Mouse (Mus musculus) kidney, adult 2 months (tissue): ENCODE measurements around the gene Igfbp1.

Experiments
- CTCF ChIP-seq: fragments of 200-500 bp; conservative IDR thresholded peaks from 2 replicates; pipeline ENCODE4 v1.5.1; 2011; ENCODE audit warnings: low read depth, mild to moderate bottlenecking, control low read depth, low read length, moderate library complexity, mixed read lengths; ENCODE audit not compliant: insufficient read depth, insufficient read length
- POLR2A ChIP-seq: fragments of 200-500 bp; IDR thresholded peaks from one replicate; pipeline ENCODE4 v1.6.1; 2011; ENCODE audit warnings: low read depth, low read length, control low read depth

GRCm38 (mm10) chr11:7210343-7210742 lies 12.8 kb downstream of the Igfbp1 start:
- TF ChIP-seq CTCF = peak; percentile 89
- no peak for TF ChIP-seq POLR2A
